Mouse (Mus musculus) megakaryocyte, embryonic 14.5 days (primary cell): ENCODE measurements around the gene Tdrd7.

ENCODE experiments used
- FLI1 ChIP-seq: IDR thresholded peaks from 2 replicates; pipeline ENCODE4 v1.6.1; 2012; ENCODE audit warnings: low read length, inconsistent platforms, mixed read lengths
- GATA1 ChIP-seq: IDR thresholded peaks from 3 replicates; pipeline ENCODE4 v1.6.1; 2012; ENCODE audit warnings: mixed read lengths, low read length, inconsistent platforms, borderline replicate concordance

DNA sequence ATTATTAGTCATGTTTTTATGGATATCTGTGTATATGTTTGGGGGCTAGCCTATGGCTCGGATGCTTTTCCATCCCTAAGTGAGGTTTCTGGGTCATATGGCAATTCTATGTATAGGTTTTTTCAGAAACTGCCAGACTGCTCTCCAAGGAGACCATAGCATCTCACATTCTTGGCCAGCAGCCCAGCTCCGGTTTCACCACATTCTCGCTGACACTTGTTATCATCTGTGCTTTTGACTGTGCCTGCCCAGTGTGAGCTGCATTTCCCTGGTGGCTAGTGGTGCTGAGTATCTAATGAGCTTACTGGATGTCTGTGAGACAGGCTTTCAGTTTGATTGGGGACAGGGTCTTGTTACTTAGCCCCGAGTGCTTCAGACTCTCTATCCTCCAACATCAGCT lies 108.6 kb downstream of the Tdrd7 start:
- TF ChIP-seq GATA1 (no peak), FLI1 (no peak)
